Mouse (Mus musculus) midbrain, embryonic 15.5 days (tissue): ENCODE results near the gene Serinc5. TPM values are rescaled to one million over a fixed set of nuclear protein-coding genes. Genes with fewer than 3 reads are reported as not detected.

Experiments
- polyA plus RNA-seq: library from polyadenylated mRNA; unstranded; fragments of >200 nt; fragmentation: Nextera tagmentation; extraction: Ambion mirVana; gene quantifications from 2 replicates; pipeline ENCODE4 v1.2.1, GENCODE M21; 2015

The Serinc5 gene
- polyA plus RNA-seq, 1 experiment from 2014 or later, result 18.6 TPM

Other genes starting within 250 kb of the Serinc5 start
- 2.2 and 2.6 TPM in 2 replicates for gene Ankrd34b, start 185.2 kb upstream of the Serinc5 start, polyA plus RNA-seq
- 0.14 and 0.33 TPM in 2 replicates for gene Fam151b, start 127.1 kb upstream of the Serinc5 start, polyA plus RNA-seq
- gene Zfyve16, start 80.2 kb upstream of the Serinc5 start, polyA plus RNA-seq, result 11.0 TPM in 2 replicates
- gene Spz1, start 34.9 kb upstream of the Serinc5 start, polyA plus RNA-seq, result not detected in 2 replicates
- 2.2 and 2.5 TPM in 2 replicates for gene Thbs4, start 183.7 kb downstream of the Serinc5 start, polyA plus RNA-seq
- 4.1 and 4.2 TPM in 2 replicates for gene Mtx3, start 233.7 kb downstream of the Serinc5 start, polyA plus RNA-seq